Mouse (Mus musculus) spleen, postnatal 4 days (tissue): ENCODE results near the gene Cadps2.

ENCODE experiments used
- DNase-seq, 2 experiments: peaks; one replicate each; pipeline ENCODE4 v3.0.0; 2022; ENCODE audit warnings: low spot score in 2 of 2

The Cadps2 gene

DNA sequence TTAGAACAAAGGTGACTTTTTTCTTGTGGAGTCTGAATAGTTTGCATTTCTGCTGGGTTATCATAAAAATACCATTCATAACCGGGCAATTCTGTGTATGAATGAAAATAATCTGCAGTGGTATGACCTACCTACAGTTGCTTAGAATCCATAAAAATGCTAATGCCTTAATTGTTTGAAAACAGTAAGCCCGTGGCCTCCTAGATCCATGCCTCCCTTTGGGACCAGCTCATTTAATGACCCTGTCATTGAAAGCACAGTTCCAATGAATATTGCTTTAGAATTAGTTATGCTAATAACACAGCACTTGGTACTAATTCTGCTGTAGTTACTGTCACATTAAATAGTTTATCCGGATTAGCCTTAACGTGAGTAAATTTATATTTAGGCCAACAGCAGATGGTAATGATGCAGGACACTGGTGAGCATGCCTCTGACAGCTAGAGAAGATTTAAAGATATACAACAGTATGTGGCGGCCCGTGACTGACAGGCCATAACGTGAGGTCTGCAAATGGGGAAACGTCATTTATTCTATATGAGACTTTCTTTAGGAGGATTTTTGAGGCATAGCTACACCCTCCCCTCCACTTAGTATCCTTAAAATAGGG is 477.3 kb downstream of the Cadps2 start:
- DNase-seq = no peak

DNA sequence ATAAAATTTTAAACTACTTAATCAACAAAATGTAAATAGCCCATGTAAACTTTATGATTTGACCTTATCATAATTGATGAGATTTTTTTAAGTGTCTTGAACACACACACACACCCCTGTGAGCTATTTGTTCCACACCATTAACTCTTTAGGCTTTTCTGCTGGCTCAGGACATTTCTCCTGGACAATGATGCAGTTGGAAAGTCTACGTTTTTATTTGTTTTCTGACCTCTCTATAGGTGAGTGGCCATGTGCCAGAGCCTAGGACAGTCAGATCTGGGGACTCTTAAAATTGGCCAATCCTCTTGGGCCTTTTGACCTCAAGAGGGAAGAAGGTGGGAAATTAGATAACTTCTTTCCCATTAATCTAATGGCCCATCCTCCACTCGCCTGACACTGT is 478.6 kb downstream of the Cadps2 start:
- no peak for DNase-seq

DNA sequence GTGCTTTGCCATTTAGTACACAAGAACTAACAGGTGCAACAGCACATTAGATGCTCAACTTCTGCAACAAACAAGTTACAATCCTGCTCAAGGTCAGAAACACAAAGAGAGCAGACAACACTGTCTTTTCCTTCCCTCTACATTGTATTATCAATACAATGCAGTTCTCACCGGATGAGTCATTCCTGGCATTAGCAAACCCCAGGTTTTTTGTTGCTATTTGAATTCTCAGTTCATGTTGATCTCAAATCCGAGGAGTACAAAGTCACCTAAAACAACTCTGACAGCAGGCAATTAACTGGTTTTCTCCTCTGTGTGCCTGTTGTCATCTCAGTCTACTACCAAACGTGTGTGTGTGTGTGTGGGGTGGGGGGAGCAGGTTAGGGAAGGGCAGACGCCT is 483.1 kb downstream of the Cadps2 start:
- DNase-seq = no peak

DNA sequence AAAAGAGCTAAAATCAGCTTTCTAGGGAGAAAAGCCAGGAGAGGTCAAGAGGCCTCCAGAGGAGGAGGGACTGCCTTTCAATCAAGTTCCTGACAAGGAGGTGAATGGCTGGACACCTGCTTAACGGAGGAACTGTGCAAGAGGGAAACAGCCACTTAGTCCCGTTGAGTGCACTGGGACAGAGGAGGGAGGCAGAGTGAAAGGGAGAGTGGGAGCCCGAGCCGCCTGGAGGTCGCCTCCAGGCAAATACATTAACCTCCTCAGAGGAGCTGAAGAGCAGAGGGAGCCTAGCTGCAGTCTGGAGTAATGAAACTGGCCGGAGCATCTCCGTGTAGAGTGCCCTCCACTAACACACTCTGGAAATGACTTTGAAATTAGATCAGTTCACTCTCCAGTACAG is 485.7 kb downstream of the Cadps2 start:
- DNase-seq = no peak

DNA sequence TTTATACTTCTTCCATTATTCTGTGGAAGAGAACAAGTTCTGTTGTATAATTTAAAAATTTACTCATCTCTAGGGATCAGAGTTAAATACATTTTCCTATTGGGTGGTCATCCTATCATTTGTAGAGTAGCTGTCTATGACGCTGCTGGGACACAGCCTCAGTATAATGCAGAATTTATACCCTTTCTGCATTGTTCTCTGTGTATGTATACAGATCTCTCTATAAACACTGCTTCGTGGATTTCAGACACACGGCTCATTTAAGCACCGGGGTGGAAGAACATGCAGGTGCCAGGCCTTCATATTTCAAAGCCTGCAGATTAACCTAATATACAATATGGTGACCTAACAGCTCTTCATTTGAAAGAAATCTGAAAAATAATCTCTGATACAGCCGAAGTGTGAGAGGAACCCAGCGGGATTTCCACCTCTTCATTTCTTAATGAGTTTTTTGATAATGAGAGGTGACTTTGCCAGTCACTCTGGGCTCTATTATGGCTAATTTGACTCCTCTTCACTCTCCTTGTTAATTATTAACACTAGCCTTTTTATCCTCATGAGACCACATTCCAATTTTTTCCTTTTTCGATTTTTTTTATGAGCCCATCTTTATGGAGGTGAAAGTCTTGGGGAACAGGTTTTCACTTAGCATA is 501.7 kb downstream of the Cadps2 start:
- DNase-seq = no peak

DNA sequence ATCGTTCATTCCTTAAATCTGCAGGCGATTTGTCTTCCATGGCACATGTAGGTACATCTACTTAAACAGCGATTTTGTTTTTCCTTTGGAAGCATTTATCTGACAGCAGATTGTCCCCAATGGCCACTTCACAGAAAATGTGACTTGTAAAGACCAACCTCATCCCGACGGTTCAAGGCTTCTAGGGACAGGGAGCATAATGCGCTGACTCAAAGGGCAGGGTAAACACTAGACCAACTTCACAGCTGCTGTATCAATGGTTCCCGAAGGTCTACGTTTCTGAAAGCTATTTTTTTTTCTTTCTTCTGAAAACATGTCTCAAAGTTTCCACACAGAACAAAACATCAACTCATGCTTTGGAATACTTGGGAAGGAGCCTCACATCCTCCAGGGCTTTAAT is 524.3 kb downstream of the Cadps2 start:
- no peak for DNase-seq

DNA sequence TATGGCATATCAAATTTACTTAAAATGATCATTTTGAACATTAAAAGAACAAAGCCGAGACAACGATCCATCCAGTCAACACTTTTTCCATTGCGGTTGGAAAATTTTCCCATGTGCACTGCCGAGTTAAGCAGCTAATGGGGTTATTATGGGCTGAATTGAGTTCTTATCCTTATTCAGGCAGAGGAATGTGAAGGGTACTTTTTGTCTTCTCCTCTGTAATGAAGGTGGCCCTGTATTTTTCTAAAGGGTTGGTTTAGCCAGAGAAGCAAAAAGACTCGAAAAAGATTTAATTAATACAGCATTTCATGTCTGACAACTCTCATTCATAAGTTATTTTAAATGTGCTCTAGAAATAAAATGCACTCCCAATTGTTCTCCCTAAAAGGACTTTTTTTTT is 524.9 kb downstream of the Cadps2 start:
- no peak for DNase-seq

DNA sequence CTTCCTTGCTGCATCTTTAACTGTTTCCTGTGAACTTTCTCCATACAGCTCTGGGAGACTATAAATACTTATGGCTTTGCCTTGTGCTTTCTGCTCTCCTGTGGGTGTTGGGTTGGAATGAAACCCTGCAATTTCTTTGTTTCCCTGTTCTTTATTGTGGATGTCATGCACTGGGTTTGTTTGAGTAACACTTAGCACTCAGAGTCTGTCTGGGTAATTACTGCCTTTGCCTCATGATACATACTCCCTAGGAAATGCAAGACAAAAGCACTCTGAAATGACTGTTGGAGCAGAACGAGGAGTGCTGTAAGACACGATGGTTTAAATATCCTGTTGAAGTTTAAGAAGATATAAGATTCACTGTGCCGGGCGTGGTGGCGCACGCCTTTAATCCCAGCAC is 533.2 kb downstream of the Cadps2 start:
- no peak for DNase-seq

DNA sequence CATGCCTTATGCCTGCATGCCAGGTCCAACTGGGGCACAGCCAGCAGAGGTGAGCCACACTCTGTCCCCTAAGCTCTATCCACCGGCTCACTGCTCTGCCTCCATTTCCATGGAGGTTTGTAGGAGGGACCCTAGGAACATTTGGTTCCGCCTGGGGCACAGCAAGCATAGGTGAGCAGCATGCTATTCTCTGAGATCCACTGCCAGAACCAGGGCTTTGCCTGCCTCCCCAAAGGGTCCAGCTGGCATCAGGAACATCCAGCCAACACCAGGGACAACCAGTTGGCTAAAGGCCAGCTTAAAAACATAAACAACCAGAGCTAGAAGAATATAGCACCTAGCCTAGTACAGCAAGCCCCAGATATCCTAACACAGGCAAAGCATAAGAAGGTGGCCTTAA is 540.6 kb downstream of the Cadps2 start:
- no peak for DNase-seq

DNA sequence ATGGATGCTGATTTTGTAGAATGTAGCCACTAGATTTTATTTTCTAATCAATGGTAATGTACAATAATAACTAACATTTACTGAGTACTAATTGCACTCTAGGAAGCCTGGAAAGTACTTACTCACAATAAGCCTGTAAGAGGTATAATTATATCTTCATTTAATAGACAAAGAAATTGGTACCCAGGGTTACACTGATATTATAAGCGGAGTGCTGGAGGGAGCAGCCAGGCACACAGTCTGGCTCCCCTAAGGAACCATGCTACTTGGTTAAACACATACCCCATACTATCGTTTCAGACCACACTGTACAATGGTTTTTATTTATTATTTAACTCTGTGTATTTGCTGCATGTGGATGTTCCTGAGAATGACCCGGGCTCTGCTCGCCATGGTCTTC is 544.5 kb downstream of the Cadps2 start:
- DNase-seq = no peak

DNA sequence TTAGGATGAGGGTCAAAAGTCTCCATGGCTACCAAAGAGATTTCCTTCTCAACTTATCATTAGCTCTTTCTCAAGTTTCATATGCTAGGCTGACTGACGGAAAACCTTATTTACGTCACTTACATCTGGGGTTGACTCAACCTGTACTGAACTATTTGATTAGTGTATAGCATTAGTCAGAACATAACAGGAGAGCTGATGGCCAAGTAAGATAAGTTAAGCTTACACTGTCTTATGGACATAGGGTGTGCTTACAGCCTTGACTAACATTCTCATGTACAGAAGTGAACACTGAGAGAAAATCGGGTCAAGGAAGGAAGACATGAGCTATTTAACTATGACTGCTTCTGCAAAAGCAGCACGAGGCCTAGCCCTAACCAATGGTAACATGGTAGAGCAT is 550.5 kb downstream of the Cadps2 start:
- no peak for DNase-seq

DNA sequence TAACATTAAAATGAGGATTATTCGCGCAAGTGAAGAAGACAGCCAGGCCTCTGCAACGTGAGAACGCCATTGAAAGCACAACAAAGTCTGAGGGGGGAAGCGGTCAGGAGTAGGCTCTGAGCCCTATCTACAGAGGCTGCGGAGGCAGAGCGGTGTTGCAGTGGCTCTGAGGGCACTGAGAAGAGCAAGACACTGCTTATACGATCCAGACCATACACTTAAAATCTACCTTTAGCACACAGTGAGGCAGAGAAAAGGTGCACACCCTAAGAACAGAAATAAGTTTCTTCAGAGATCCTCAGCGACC is 557.8 kb downstream of the Cadps2 start:
- DNase-seq = no peak

DNA sequence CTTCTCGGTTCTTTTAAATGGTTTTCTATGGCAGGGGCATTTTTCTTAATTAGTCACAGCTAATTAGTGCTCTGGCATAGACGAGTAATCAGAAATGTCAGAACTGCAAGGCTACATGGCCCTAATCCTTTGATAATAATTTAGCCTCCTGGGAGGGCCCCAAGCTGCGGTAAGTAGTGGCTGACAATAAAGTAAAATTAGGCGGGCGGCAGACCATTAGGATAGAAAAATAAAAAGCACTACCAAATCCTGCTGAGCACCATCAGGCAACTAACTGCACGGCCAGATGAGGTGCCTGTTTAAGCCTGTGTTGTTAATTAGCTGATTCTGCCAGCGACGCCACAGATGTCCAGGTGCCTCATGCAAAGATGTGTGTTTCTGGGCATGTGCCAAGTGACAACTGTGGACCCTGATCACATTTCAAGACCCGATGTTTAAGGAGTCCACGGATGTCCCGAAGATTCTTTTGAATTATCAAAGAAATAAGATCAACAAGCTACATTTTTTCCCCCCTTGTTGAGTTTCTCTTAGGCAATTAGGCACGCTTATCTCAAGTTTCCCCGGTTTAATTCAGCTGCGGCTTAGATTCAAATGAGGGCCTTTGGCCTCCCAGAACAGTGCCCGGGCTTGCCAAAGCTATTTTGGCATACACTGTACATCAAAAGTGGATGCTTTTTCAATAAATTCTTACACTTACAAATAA is 558.3 kb downstream of the Cadps2 start:
- DNase-seq = no peak

DNA sequence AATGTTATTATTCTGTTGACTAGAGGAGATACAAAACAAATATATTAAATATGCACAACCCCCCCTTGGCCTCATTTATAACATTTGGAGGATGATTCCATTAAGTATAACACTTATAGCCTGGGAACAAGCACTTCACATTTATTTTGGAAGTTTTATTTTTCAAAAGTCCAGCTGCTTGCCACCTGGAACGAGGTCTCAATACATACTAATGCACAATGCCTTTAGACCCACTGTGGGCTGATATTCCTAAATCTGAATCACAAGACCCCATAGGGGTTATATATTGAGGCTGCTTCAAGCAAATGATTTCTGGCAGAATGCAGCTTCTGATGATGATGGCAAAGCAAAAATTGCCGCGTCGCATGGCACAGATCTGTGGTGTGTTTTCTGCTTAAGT is 565.7 kb downstream of the Cadps2 start:
- DNase-seq = no peak

DNA sequence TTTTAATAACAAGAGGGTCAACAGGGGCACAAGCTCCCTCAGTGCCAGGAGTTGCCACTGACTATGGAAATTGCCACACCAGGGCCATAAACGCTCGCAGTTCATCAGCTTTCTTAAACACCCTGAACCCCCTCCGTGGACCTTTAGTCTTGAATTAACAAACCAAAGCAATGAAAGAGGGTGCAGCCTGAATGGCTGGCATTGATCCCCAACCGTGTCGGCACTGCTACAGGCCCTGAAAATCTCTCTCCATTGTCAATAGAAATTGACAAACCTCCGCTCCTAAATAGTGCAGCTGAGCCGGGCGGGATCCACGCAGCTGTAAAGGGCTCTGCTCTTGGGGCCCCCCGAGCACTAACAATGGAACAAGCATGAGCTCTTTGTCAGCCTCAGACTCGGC is 566.2 kb downstream of the Cadps2 start:
- DNase-seq = no peak

DNA sequence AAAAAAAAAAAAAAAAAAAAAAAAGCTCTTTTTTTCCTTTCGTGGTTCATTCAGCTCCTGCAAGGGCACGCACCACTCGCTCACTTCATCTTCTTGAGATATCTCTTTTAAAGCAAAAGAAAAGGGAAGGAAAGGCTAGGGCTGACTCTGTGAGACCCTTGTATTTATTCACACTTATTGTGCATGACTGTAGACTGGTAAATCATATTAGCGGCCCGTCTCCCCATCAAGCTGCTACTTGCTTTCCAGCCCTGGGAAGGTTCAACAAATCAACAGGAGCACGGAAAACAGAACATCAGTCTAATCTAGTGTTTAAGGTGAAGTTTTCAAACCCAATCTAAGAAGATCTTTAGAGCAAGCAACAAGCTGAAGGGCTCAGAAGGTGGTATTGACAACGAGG is 566.7 kb downstream of the Cadps2 start:
- DNase-seq = no peak

DNA sequence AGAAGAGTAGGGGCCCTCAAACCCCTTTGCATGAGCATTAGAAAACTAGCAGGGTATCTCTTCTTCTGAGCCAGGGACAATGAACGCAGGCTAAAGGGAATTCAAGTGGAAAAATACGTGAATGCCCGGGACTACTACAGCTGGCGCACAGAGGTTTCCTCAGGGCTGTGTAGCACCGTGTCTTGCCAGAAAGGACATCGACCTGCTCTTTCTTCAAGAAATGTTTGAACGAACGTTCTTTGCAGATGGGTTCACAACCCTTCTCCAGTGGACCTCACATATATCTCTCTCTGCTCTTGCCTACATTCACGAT is 578.5 kb downstream of the Cadps2 start:
- DNase-seq = no peak

DNA sequence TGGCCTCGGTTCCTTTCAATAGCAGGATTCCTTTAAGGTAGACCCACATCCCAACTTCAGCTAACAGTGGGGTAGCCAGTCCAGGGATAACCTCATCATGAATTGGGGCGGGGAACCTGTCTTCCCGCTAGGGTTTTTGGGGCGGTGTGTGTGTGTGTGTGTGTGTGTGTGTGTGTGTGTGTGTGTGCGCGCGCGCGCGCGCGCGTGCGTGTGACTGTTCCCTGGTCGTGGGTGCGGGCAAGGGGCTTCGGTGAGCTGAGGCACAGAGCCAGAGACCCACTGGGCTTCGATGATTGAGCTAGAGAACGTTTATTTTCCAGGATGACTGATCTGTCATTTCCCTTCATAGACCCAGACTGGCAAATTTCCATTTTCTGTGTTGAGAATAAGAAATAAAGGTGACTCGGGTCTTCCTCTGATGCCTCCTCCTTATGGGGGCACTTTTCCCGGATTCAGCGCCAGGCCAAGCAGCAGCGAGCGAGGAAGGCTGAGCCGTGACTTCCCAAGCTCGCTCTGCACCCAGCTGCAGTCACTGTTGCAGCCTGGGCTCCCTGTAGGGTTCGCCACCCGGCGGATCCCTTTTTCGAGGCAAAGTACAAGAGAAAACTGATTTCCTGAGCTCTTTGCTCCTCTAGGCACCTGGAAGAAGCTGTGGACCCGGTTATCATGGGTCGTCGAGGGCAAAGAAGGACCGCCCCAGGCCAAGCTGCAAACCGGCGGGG is 579.0 kb downstream of the Cadps2 start:
- no peak for DNase-seq

DNA sequence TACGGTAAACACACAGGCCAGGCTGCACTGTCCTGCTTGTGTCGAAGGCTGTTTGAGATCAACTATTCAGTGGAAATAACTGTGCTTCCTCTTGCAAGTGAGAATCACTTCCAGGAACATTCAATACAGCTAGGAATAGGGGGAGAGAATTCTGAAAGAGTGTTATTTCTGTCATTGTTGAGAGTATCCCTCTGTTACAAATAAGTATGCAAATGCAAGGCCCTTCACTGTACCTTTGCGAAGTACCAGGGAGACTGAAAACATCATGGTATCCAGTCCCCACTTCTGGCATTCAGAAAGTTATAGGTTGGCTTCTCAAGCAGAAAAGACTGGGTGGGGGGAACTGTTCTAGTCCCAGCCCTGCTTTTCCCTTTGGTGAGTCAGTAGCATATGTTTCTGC is 581.2 kb downstream of the Cadps2 start:
- no peak for DNase-seq

DNA sequence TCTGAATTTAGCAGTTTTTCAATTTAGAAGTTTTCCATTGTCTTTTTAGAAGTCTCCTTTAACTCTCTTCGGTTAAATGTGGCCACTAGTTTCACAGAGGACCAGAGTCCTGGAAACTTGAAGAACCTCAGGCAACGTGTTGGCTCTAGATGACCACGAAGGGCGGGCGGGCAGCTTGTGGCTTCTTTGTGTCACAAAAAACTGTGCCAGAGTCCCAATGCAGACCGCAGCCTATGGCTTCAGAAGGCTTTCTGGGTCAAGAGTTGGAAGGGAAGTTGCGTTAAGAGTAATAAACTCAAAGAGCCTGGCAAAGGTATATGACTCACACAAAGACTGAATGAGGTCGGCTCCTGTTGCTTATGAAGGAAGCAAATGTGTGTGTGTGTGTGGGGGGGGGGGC is 584.1 kb downstream of the Cadps2 start:
- DNase-seq = no peak

DNA sequence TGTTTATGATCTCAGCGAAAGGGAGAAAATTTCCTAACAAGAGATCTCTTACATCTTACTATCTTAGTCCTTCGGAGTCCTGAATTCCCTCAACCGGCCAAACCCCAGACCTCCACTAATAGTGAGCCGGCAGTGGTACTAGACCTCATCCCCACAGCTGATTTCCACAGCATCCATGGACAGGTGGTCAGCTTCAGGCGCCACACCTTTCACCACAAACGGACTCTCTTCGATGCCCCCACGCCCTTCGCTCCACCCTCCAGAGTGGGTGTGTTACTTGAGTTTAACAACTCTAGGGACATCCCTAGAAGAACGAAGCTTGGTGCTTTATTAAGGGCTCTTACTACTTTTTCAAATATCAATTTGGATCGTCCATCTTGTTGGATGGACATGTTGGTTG is 584.6 kb downstream of the Cadps2 start:
- no peak for DNase-seq

DNA sequence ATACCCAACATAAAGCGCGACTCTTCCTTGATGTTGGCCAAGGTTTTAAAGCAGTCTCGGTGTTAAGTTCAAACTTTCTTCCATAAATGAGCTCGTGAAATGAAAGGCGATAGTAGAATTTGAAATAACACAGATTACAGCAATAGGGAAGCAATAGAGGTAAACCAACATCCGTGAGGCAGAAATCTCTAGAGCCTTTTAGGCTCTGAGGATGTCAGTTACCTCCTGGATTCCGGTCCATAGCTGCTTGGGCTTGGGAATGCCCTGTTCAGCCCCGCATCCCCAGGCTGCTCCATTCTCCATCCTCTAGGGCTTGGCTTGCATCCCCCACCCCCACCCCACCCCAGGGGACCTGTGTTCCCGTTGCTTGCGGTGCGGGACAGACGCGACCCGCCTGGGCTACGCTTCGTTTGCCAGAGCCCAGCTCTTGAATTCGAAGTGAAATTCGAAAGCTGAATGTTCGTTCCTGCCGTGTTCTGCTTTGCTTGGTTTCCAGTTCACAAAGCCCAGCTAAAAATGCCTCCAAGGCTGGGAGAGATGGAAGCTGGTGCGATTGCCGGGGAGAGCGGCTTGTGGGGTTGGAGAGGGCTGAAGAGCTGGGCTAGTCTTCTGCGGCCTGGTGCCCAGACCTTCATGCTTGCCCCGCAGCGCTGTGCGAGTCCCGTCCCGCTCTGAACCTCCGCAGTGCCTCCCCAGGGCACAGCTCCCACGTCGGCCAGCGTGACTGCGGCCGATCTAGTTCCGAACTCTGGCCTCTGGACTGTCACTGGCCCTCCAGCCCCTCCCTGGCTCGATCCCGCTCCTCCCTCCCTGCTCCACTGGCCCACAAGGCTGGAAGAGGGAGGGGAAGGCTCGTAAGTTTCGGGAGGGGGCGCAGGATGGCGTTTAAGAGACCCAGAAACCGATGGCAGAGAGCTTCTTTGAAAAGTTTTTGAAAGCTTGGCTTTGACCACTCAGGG is 585.6 kb downstream of the Cadps2 start:
- no peak for DNase-seq
